Mouse (Mus musculus) mature B cell (primary cell): ENCODE results near the gene Cox7a1.

Experiments
- in situ Hi-C: fragments of 300-500 bp; cut with MboI; formaldehyde crosslinking; loops from 2 replicates; pipeline ENCODE4 v1.14.3; 2019

The Cox7a1 gene

DNA sequence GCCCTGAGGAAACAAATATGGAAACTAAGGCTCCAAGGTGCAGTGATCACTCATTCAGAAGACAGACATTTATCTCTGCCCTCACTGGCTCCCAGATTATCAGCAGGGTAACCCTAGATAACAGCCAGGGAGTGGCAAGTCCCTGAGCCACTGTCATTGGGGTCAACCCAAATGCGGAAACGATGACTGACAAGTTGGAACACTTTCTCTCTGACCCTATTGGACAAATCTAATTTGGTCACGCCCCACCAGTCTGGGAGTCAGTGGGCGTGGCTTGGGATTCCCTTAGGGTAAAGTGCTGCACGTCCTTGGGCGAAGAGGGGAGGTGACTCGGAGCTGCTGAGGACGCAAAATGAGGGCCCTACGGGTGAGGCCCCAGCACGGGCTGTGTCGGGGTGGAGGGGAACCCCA lies at the start of gene Cox7a1:
Cox7a1 (plus strand) TSS at position 266 of the 411 bp plus-strand sequence.
- in situ Hi-C loops: loop anchor here (5.0 kb wide), 1 partner anchor 33 kb away; no protein-coding TSS in a partner anchor

DNA sequence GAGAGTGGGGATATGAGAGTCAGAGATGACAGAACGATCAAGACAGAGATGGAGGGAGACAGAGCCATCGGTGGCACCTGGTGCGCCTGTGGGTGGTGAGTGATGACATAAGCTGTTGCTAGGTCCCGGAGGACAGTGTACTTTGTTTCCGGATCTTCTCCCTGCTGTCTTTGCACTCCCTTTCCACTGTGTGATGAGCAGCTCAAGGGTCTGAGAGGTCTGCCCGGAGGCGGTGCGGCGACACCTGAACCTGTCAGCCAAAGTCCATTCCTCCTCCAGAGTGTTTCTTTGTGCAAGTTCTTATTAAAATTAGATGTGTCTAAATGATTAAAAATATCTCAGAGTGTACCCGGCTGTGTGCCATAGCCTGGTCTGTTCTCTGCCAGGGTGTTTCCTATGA lies 47.1 kb upstream of the Cox7a1 start:
- in situ Hi-C loops: no loop called here

- in situ Hi-C loops: no loop called here
Observed at GRCm38 (mm10) chr7:30143170-30143554, 40.8 kb upstream of the Cox7a1 start.

DNA sequence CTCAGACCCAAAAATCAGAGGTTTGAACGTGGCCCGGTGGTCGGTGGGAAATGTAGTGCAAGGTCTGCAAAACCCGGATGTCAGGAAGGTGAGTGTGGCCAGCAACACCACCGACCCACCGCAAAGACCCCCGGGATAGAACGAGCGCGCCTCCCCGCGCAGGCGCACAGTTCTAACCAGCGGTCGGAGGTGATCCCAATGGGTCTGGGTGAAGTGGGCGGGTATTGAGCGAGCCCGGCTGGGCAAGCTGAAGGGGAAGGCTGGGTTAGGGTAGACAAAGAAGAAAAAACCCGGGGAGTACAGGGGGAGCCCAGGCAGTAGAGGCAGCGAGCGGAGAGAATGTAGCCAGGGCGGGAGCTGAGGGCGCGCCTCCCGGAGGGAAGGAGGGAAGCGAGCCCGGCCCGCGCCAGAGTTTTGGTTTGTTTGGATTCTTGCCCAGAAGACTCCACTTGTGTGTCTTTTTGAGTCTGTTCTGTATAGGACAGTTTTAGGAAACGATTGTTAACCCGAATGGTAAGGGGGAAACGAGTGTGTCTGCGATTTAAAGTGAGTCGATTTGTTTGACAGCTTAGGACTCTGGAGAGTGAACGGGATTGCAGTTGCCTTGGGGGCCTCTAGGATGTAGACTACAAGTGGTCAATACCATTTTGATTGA lies 40.3 kb upstream of the Cox7a1 start:
- in situ Hi-C loops: no loop called here

- in situ Hi-C loops: no loop called here
Observed at GRCm38 (mm10) chr7:30147011-30147410, 36.9 kb upstream of the Cox7a1 start.

GRCm38 (mm10) chr7:30154040-30154439 lies 29.9 kb upstream of the Cox7a1 start:
- in situ Hi-C loops: no loop called here

GRCm38 (mm10) chr7:30155507-30155906 lies 28.4 kb upstream of the Cox7a1 start:
- in situ Hi-C loops: no loop called here

DNA sequence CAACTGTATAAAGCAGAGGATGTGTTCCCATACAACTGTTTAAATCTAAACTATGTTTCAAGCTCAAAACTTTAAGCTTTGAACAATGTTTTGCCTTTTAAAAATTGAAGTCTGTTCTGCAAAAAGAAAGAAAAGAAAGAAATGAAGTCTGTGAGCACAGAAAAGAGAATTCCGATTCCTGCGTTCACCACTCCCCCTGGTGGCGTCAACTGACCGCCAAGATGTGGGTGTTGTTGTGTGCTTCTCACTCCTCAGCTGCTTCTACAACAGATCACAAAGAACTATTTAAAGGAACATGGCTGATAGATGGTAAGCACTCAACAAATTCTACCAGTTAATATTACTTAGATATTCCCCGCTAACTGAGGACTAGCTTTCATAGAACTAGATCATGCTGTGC lies 20.8 kb upstream of the Cox7a1 start:
- in situ Hi-C loops: no loop called here

GRCm38 (mm10) chr7:30164745-30165144 lies 19.2 kb upstream of the Cox7a1 start:
- in situ Hi-C loops: no loop called here

DNA sequence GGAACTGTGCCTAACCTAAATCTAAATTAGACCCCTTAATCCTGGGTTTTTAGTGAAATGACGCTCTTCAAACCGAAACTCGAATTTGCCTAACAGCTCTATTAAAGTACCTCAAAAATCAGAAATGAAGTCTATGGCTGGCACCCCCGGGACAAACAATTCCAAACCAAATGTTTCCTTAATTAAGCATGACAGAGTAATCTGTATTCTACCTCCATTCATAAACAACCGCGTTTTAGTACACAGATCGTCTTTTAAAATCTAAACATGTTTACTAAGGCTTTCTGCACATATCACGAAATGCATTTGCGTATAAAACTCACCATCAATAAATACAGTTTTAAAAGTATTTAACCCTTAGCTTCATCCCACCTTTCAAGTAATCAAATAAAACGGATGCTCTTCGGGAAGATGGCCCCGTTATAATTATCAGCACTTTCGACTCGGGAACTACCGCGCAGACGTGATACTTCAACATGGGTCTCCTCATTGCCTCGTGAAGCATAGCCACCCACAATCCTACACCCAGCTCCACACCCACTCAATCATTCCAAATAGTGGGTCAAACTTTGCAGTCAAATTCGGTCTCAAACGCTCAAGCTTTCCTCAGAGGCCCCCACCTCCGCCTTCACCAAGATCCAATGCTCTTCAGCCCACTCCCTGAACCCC lies 14.9 kb upstream of the Cox7a1 start:
- in situ Hi-C loops: no loop called here

DNA sequence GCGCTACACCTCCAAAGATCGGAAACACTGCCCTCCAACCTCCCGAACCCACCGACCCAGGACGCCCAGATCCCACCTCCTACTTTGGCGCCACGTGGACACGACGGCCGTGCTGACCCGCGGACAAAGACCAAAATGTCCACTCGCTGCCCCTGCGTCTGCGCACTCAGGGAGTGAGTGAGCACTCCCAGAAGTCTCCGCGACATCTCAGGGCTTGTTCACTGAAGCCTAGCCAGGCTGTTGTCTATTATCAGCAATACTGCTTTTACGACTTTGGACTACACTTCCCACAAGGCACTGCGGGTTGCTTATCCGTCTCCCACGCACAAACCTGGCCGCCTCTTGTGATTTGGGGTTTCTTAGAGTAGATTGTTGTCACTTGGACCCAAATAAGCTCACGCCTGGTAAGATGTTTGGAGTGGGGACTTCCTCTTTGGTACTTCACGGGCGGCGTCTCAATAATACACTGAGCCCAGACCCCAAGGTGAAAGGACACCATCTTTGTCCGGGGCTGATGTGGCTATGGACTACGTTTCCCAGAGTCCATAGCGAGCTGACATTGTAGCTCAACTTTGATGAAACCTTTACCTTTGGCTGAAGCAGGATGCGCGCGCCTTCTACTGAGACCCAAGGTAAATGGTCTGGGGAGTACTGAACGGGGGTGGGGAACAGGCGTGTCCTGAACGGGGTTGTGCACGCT lies 14.2 kb upstream of the Cox7a1 start, which contains the start of gene Zfp146:
Zfp146 (minus strand) TSS at position 168 of the 700 bp plus-strand sequence.
- in situ Hi-C loops: no loop called here

GRCm38 (mm10) chr7:30170283-30170951 lies 13.5 kb upstream of the Cox7a1 start:
- in situ Hi-C loops: no loop called here

- in situ Hi-C loops: no loop called here
Observed at GRCm38 (mm10) chr7:30176474-30176873, 7.5 kb upstream of the Cox7a1 start.

DNA sequence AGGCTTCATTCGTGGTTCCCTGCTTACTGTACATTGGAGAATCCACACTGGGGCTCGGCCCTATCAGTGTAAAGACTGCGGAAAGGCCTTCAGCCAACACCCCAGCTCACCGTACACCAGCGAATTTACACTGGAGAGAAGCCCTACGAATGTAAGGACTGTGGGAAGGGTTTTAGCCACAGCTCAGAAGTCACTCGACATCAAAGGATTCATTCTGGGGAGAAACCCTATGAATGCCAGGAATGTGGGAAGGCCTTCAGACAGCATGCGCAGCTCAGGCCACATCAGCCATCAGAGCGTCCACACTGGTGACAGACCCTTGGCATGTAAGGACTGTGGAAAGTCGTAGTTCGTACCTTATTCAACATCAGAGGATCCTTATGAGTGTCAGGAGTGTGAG lies 5.7 kb upstream of the Cox7a1 start:
- in situ Hi-C loops: no loop called here

DNA sequence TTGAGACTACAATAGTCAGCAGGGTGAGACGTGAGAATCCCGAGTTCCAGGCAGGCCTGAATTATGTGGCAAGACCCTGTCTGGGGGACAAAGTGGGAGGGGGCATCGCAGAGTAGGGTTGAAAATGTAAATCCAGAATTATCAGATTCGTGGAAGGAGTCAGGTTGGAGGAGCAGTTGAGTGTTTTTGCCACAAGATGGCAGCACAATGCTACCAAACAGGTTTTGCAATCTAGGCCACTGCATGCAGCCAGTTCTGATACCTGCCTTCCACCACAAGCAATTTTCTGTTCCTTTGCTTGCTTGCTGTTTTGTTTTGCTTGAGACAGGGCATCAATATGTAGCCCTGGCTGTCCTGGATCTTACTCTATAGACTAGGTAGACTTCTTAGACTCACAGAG lies 2.6 kb upstream of the Cox7a1 start:
- in situ Hi-C loops: loop anchor here (5.0 kb wide), 1 partner anchor 36 kb away; no protein-coding TSS in a partner anchor

- in situ Hi-C loops: loop anchor here (5.0 kb wide), 1 partner anchor 35 kb away; no protein-coding TSS in a partner anchor
Observed at GRCm38 (mm10) chr7:30181929-30182328, 2.0 kb upstream of the Cox7a1 start.

DNA sequence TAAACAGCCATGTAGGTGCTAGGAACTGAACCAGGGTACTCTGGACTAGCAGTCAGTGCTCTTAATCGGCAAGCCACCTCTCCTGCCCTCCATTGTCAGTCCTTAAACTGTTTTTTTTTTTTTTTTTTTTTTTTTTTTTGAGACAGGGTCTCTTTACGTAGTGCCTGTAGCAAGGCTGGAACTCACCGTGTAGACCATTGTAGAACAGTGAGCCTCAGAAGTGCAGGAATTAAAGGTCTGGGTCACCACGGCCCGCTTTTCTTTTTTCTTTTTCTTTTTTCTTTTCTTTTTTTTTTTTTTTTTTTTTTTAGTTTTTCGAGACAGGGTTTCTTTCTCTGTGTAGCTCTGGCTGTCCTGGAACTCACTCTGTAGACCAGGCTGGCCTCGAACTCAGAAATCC lies 755 bp upstream of the Cox7a1 start:
- in situ Hi-C loops: loop anchor here (5.0 kb wide), 1 partner anchor 34 kb away; no protein-coding TSS in a partner anchor

DNA sequence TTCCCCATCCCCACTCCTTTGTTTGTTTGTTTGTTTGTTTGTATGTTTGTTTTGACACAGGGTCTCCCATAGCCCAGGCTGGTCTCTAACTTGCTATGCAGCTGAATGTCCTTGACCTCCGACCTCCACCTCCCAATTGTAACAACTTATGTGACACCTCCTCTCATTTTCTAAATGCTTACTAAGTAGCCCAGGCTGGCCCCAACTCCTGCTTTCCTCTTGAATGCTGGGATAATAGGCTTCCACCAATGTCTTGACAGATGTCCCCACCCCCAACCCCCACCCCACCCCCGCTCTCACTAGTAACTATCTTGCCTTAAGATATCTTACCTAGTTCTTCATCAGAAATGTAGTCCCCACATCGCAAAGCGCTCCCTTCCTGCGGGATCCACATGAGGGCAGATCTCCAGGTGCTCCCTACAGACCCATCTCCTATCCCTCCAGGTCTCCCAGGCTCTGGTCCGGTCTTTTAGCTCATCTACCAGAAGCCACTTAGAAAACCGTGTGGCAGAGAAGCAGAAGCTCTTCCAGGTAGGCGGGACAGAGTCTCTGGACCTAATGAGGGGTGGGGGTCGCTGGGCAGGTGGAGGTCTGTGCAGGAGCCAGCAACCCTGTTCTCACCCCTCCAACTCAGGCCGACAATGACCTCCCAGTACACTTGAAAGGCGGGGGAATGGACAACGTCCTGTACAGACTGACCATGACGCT lies 851 bp downstream of the Cox7a1 start:
- in situ Hi-C loops: loop anchor here (5.0 kb wide), 1 partner anchor 33 kb away; no protein-coding TSS in a partner anchor

DNA sequence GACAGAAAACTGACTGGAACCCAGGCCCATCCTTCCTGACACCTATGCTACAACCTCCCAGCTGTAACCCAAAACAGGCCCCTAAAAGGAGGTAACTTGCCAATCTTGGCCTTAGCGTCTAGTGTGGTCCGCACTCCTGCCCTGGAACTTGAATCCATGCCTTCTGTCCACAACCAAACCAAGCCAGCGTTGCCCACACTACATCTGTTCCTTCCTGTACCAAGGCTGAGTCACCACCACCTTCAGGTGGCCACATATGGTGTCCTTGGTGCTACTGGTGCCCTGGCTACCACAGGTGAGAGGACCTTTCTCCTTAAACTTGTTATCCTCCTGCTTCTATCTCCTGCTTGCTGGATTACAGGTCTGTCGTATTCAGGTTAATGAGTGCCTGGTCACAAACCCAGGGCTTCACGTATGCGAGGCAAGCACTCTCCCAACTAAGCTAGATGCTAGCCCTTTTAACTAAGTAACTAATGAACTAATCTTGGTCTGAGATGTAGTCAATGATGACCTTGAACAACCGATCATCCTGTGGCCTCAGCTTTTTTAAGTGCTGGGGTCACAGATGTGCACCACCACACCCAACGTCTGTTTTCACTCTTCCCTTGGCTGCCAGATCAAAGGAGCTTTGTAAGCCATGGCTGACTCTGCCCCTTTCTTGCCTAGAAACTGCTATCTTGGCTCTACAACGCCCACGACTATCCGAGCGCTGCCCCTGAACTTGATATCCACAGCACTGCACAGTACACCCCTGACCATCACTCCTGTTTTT lies 4.6 kb downstream of the Cox7a1 start:
- in situ Hi-C loops: no loop called here

- in situ Hi-C loops: no loop called here
Observed at GRCm38 (mm10) chr7:30189116-30189491, 5.2 kb downstream of the Cox7a1 start.

GRCm38 (mm10) chr7:30192088-30192487 lies 8.1 kb downstream of the Cox7a1 start:
- in situ Hi-C loops: no loop called here
